Mouse (Mus musculus) adrenal gland, postnatal 14 days (tissue): ENCODE measurements around the gene Themis3. TPM values are rescaled to one million over a fixed set of nuclear protein-coding genes. Genes with fewer than 3 reads are reported as not detected.
A peak's percentile ranks its signal among the peaks of the same experiment; 100 is the strongest.

Experiments used
- DNase-seq: peaks from one replicate; pipeline ENCODE4 v3.0.0; 2021; ENCODE audit warnings: mixed read lengths
- long read RNA-seq, 2 experiments: library from polyadenylated mRNA; stranded (forward); transcript quantifications; one replicate each; pipeline ENCODE4 v2.0.0; 2021
- total RNA-seq: library from RNA; stranded (reverse); gene quantifications from 2 replicates; pipeline ENCODE4 v1.2.3, GENCODE M21; 2021

Gene Themis3
- total RNA-seq: not detected in 2 replicates
- long read RNA-seq, experiment 1: 0 reads
- long read RNA-seq, experiment 2: 0 reads

- DNase-seq: no peak
Measured at GRCm38 (mm10) chr17:66594435-66594834, at the start of gene Themis3. TSS of gene Themis3 (minus strand) at chr17:66594621.

- DNase-seq: no peak
Measured at GRCm38 (mm10) chr17:66637951-66638722, 43.7 kb upstream of the Themis3 start.

GRCm38 (mm10) chr17:66619996-66620656 is 25.7 kb upstream of the Themis3 start:
- DNase-seq: no peak

GRCm38 (mm10) chr17:66619255-66619826 is 24.9 kb upstream of the Themis3 start:
- no peak for DNase-seq

GRCm38 (mm10) chr17:66610032-66610431 is 15.6 kb upstream of the Themis3 start:
- no peak for DNase-seq

- DNase-seq: no peak
Measured at GRCm38 (mm10) chr17:66604931-66605330, 10.5 kb upstream of the Themis3 start.

- DNase-seq: no peak
Measured at GRCm38 (mm10) chr17:66601171-66601570, 6.8 kb upstream of the Themis3 start.

- no peak for DNase-seq
Measured at GRCm38 (mm10) chr17:66595867-66596266, 1.4 kb upstream of the Themis3 start.

GRCm38 (mm10) chr17:66595256-66595655 is 835 bp upstream of the Themis3 start:
- no peak for DNase-seq

- no peak for DNase-seq
Measured at GRCm38 (mm10) chr17:66590353-66591075, 3.9 kb downstream of the Themis3 start.

GRCm38 (mm10) chr17:66589864-66590263 is 4.6 kb downstream of the Themis3 start:
- DNase-seq: no peak

- no peak for DNase-seq
Measured at GRCm38 (mm10) chr17:66586741-66587140, 7.7 kb downstream of the Themis3 start.

GRCm38 (mm10) chr17:66586078-66586477 is 8.3 kb downstream of the Themis3 start:
- no peak for DNase-seq

- DNase-seq: no peak
Measured at GRCm38 (mm10) chr17:66580990-66581389, 13.4 kb downstream of the Themis3 start.

GRCm38 (mm10) chr17:66578007-66578406 is 16.4 kb downstream of the Themis3 start:
- DNase-seq: peak; percentile 68

GRCm38 (mm10) chr17:66577507-66577906 is 16.9 kb downstream of the Themis3 start:
- DNase-seq: no peak

- DNase-seq: peak; percentile 50
Measured at GRCm38 (mm10) chr17:66572677-66573060, 21.8 kb downstream of the Themis3 start.

- no peak for DNase-seq
Measured at GRCm38 (mm10) chr17:66571860-66572676, 22.4 kb downstream of the Themis3 start.

GRCm38 (mm10) chr17:66564213-66564612 is 30.2 kb downstream of the Themis3 start:
- DNase-seq: peak; percentile 38

GRCm38 (mm10) chr17:66563551-66563950 is 30.9 kb downstream of the Themis3 start:
- no peak for DNase-seq

GRCm38 (mm10) chr17:66561380-66561779 is 33.0 kb downstream of the Themis3 start:
- DNase-seq: no peak
